Mouse (Mus musculus): ENCODE results near the gene Zbtb11.
"Not testable (repeated sequence)": the region's sequence is repeated elsewhere in the genome, so short reads cannot be mapped to it uniquely, and the experiment has no call there.

Zbtb11 gene

DNA sequence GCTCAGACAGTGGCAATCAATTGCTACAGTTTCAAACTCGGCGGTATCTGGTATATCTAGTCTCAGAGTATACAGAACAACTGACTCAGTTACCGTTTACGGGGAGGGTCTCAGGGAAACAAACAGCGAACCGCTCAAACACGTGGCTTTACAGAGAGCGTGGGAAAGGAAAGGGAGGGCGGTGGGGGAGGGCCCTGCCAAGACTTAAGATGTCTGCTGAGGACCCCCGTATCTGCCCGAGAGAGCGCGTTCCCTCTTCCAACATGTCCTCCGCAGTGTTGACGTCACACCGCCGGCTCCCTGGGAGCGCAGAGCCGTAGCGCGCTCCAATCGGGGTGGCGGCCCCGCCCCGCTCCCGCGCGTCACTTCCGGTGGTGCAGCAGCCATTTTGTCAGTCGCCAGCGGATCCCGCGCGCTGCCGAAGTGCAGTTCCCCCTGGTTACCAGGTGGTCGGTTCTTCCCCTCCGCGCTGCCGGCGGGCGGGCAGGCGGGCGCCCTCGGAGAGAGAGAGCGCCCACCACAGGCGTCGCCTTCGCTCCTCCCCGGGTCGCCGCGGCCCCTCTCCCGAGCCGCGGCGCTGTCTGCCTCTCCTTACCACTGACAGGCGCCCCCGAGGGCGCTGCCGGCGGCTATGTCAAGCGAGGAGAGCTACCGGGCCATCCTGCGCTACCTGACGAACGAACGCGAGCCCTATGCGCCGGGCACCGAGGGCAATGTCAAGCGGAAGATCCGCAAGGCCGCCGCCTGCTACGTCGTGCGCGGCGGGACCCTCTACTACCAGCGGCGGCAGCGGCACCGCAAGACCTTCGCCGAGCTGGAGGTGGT is at the start of gene Zbtb11:
TSS of gene Zbtb11 (plus strand) at position 453 of the 825 bp plus-strand sequence.
- DNase-seq (ENCODE audit: low spot score in 2 of 2): peak; percentile 98 to 100

DNA sequence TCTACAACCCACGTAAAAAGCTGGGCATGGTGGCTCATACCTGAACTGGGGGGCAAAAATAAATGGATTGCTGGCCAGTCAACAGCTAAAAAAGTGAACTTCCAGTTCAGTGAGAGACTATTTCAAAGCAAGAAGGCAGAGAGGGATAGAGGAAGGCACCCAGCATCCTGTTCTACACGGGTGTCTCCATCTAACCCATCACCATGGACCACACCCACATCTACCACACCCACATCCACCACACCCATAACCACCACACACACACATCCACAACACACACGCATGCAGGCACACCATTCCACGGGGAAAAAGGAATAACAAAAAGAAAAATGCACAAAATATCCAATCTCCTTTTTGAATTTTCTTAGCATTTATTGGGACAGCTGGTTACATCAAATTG is 49.7 kb upstream of the Zbtb11 start:
- no peak for DNase-seq (ENCODE audit: low spot score in 2 of 2)

DNA sequence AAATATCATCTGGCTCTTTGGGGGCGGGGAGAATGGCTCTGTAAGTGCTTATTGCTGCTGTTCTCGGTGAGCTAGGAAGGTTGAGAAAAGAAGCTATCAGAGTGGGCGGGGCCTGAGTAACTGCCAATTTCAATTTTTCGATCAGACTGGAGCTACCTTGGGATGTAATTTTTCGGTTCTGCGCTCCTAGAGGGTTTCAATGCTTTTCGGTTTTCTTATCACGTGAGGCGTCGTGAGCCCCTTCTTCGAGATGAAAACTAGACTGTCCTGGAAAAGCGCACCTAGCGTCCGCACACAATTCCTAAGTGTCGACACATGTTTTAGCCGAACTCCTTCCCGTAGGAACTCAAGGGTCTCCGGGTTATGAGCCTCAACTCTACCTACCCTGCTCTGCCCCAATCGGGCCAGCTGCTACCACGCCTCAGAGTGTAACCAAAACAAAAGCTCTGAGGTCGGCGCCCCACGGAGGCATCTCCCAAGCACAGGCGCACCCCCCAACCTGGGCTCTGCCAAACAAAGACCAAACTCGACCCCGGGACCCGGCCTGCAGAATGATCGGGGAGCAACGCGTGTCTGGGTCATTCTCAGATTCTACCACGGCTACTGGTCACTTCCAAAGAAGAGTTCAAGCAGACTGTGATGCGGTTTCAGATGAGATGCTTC is 39.9 kb upstream of the Zbtb11 start:
- peak in 1 of 2 experiments; percentile 71 for DNase-seq (ENCODE audit: low spot score in 2 of 2)

DNA sequence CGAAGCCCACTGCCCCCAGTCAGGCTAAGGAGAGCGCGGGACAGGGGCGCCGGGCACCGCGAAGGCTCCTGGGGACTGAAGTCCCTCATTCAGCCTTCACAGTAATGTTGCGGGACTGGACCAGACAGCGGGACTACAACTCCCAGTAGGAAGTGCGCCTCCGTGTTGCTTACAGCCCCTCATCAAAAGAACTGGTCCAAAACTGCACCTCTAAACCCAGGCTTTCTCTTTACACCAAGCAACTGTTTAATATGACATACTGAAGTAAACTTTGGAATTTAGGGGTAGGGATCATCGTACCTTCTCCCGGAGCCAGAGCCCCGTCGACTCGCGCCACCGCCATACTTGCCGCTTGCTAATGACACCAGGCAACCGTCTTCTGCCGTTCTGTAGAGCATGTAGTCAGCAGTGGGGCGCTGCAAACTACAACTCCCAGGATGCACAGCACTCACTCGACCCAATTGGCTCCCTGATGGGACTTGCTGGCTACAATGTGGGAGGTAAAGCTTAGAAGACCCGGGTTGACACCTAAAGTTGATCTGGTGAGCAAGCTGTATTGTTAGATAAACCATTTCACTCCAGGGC is 39.1 kb upstream of the Zbtb11 start, which contains the start of gene Cep97:
TSS of gene Cep97 (minus strand) at position 403 of the 585 bp plus-strand sequence.
- DNase-seq (ENCODE audit: low spot score in 2 of 2): peak; percentile 84 to 93

DNA sequence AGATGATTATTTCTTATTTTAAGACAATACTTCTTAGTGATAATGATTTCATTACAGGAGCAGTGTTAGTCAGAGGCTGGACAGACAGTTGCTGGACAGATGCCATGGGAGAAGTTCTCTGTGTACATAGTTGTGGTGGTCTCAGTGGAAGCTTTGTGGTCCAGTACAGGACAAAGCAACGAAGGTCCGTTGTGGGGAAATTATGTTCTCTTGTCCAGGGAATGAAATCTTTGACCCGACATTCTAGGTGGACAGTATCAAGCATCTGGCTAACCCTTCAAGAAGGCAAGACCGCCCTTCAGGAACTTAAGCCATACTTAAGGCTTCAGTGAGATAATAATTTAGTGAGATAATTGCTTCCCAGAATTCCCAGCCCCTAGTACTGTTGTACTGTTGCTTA is 34.9 kb upstream of the Zbtb11 start:
- DNase-seq (ENCODE audit: low spot score in 2 of 2): no peak

DNA sequence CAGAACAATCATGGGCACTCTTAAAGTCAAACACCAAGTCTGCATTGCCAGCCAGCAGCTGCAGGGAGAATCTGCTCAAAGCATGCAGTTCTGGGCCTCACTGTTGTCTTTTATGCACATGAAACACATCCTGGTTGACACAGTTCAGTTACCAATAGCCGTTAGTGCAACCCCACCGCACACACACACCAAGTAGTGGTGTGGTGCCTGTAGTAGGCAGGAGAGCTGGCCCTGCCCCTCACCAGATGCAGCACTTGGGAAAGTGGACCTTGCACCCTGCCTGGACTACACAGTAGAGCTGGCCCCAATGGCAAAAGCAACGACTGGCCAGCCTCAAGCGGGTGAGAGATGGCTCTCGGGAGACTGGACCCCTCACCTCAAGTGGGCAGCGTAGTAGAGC is 34.0 kb upstream of the Zbtb11 start:
- no peak for DNase-seq (ENCODE audit: low spot score in 2 of 2)

DNA sequence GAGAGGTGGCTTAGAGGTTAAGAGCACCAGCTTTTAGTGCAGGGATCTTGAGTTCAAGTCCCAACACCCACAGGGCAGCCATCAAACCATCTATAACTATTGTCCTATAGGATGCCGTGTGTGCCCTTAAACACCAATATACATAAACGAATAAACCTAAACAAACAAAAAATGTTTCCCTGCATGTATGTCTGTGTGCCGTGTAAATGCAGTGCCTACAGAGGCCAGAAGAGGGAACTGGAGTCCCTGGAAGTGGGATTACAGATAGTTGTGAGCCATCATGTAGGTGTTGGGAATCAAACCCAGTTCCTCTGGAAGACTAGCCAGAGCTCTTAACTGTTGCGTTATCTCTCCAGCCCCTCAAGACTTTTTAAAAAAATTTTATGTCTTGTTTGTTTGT is 32.9 kb upstream of the Zbtb11 start:
- no peak for DNase-seq (ENCODE audit: low spot score in 2 of 2)

DNA sequence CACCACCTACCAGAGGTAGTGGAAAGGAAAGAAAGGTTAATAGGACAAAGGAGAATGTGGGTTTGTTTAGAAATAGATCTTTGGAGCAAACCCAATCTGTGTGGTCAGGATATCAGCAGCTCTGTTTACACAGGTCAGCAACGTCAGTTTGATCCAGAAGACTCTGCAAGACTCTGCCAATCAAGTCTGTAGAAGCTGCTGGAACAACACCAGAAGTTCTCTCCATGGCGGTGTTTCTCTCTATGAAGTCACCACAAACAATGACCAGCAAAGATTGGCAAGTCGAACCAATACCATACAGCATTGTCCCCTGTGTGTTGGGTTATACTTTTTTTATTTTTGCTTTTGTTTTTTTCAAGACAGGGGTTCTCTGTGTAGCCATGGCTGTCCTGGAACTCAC is 26.4 kb upstream of the Zbtb11 start:
- DNase-seq (ENCODE audit: low spot score in 2 of 2): no peak

DNA sequence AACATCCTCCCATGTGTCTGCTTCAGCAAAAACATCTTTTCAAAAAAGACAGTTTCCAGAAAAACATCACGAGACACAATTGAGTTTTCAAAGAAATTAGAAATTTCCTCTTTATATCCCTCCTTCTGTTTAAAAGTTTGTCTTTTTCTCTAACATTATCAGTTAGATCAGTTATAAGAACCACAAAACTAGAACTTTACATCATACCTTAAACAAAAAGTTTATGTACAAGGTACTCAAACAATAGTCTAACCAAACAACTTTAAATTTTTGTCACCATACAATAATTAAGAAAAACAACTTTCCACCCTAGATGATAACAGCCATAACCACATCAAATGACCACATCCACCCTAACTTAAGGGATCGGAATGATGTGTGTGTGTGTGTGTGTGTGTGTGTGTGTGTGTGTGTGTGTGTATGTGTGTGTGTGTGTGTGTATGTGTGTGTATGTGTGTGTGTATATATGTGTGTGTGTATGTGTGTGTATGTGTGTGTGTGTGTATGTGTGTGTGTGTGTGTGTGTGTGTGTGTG is 25.7 kb upstream of the Zbtb11 start:
- not testable (repeated sequence) for DNase-seq (ENCODE audit: low spot score in 2 of 2)

DNA sequence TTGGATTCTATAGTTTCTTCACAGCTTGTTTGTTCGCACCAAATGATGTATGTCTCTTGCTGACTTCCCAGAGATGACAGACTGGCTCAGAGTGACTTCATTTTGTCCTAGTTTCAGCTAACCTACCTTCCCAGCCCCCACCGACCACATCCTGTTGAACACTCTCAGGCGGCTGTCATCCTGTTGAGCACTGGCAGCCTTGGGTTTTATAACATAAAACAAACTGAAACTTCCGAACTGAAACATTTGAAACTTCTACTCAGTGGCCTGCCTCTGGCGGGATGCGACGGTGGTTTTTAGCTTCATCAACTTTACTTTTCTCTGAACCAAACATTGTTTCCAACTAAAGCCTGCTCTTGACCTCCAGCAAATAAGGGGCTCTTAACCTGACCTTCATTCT is 24.7 kb upstream of the Zbtb11 start:
- peak in 1 of 2 experiments; percentile 83 for DNase-seq (ENCODE audit: low spot score in 2 of 2)

DNA sequence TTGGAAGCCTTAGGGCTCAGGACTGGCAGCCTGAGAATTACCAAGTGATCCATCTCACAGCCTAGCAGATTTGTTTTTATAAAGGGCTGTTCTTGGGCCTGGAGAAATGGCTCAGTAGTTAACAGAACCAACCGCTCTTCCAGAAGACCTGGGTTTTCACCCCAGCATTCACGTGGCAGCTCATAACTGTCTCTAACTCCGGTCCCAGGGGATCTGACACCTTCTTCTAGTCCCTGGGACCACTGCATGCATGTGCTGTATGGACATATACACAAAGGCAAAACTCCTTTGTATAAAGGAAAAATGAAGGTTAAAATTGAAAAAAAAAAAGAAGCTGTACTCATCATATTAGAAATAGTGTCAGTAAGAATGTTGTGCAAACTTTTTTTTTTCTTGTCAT is 23.2 kb upstream of the Zbtb11 start:
- DNase-seq (ENCODE audit: low spot score in 2 of 2): no peak

DNA sequence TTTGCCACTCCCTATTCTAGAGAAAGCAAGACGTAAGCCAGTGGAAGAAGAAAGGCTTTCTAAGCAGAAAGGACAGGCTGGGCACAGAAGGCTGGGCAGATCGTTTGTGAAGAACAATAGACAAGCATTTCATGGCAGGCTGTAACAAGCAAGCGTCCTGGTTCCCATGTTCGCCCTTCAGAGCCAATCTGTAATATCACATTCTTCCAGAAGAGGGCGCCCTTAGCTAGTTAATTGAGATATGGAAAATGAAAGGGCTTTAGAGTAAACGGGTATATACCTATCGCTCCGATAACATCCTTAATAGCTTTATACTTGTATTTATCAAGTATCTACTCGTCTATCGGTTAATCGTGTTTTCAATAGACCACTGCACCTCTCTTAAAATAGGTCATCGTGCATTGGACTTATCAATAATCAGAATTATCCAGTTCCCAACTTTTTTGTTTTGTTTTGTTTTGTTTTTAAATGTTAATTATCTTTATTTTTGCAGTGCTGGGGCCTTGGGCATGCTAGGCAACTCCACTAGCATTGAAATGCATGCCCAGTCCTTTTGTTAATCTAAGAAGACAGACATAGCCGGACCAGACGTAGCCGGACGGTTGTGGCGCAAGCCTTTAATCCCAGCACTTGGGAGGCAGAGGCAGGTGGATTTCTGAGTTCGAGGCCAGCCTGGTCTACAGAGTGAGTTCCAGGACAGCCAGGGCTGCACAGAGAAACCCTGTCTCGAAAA is 22.6 kb upstream of the Zbtb11 start:
- peak; percentile 77 to 88 for DNase-seq (ENCODE audit: low spot score in 2 of 2)

DNA sequence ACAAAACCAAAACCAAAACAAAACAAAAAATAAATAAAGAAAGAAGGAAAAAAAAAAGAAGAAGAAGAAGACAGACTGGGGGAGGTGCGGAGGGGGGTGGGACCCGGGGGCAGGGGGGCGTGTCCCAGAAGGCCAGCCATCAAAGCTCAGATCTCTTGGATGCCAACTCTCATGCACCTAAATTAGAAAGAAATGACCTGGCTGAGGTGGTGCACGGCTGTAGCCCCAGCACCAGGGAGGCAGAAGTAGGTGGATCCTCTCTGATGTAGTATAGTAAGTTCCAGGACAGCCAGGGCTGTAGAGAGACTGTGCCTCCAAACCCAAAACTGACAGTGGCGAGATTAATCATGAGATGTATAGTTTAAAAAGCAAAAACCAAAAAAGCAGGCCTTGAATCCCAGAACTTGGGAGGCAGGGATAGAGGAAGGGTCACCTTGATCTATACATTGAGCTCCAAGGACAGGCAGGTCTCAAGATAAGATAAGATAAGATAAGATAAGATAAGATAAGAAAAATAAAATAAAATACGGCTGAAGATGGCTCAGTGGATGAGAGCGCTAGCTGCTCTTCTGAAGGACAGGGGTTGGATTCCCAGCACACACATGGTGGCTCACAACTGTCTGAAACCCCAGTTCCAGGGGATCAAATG is 21.9 kb upstream of the Zbtb11 start:
- no peak for DNase-seq (ENCODE audit: low spot score in 2 of 2)

DNA sequence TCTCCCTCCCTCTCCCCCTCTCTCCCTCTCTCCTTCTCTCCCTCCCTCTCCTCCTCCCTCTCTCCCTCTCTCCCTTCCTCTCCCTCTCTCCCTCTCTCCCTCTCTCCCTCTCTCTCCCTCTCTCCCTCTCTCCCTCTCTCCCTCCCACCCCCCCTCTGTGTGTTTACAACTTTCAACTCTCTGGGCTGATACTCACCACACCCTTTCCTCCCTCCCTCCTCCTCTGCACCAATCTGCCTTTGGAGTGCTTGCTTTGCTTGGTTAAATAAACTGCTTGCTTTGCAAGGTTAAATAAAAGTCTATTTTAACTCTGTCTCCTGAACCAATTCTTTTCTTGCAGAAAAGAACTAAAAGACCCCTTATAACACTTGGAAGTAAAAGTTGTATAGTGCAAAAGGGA is 20.9 kb upstream of the Zbtb11 start:
- DNase-seq (ENCODE audit: low spot score in 2 of 2): no peak

DNA sequence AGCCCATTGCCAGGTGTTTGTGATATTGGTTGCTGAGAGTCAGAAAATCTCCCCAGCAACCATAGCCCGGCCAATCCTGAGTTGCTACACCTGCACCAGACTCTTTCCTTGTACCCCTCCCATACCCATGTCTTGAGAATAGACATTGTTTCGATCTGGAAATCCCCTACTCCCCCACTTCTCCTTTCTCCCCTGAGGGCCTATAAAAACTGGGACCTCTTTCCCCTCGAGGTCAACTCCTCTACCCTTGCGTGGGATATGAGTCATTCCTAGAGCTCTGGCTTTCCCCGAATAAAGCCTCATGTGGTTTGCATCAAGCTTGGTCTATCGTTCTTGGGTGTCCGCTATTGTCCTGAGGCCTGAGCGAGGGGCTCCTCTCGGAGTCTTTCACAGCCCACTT is 19.5 kb upstream of the Zbtb11 start:
- DNase-seq (ENCODE audit: low spot score in 2 of 2): not testable (repeated sequence)

DNA sequence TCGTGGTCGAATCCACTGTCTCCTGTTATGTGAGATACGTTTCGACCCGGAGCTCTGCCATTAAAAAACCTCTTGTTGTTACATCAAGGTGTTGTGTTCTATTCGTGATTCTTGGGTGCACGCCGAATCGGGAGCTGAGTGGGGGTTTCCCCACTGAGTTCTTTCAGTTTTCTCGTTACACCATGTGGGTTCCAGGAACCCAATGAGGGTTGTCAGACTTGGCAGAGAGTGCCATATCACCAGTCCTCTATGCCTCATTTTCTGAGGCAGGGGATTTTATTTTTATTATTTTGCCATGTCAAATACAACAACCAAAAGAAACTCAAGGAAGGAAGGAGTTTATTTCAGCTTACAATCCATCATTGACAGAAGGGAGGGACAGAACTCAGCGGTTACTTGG is 10.6 kb upstream of the Zbtb11 start:
- DNase-seq (ENCODE audit: low spot score in 2 of 2): not testable (repeated sequence)

DNA sequence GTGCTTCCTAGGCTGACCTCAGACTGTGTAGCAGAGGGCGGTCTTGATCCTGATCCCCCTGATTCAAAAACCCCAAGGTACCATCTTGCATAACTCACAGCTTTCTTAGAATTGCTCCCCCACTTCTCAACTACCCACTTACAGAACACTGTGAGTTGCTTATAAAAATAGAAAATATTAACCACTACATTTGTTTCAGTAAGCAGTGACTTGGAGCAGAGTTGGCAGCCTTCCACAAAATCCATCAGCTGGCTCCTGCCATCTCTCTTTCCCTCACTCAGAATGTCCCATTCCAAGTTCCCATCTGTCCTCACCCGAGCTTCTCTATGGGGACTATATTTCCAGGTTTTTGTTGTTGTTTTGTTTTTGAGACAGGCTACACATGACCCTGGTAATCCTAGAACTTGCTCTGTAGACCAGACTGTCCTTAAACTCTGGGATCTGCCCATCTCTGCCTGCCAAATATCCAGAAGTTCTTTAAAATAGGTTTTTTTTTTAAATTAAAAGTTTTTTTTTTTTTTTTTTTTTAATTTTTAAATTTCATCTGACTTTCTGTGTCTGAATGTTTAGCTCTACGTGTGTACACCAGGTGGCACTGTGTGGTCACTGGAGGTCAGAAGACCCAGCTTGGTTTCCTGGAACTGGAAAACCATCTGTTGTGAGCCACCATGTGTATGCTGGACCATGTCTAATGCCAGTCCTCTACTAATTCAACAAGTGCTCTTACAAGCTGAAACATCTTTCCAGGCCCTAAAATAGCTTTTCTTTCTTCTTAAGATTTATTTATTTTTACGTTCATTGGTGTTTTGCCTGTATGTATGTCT is 9.3 kb upstream of the Zbtb11 start:
- DNase-seq (ENCODE audit: low spot score in 2 of 2): peak in 1 of 2 experiments; percentile 67

DNA sequence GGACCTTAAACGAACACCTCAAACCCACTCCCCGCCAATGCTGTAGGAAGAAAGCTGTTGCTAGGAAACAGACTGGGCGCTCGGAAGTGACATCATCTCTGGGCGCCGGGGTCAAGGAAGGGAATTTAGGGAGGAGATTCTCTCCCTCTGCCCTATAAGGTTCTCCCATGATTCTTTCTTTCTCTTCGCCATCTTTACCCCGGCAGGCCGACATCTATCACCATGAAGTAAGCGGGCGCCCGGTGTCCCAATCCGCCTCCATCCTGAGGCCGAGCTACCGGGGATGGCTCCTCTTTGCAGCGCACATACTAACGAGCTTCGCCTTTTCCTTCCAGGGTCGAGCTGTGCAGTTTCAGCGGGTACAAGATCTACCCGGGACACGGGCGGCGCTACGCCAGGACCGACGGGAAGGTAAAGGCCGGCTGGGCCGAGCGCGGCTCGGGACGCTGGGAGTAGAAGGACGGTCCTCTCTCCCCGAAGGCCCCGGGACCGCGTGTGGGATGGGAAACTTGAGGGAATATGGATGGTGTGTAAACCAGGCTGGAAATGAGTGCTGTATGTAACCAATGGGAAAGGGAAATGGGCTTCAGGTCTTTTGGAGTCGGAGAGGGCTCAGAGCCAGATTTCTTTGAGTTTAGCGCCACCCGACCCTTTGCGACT is 7.3 kb upstream of the Zbtb11 start, which contains the start of gene Rpl24:
TSS of gene Rpl24 (plus strand) at position 64 of the 660 bp plus-strand sequence.
- DNase-seq (ENCODE audit: low spot score in 2 of 2): peak; percentile 90 to 96

DNA sequence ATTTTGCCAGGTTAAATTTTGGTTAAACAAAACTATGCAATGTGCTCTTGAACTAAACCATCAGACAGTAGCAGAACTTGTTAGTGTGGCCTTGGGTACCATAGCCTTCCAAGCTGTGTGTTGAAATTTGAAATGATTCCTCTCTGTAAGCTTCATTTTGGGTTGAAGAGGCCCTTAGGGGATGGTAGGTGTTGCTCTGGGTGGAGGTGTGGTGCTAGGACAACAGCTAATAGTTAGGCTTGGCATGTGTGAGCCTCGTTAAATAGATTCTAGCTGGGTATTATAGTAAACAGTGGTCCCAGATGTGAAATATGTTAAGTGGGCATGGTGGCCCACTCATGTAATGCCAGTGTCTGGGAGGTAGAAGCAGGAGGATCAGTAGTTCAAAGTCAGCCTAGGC is 6.5 kb upstream of the Zbtb11 start:
- no peak for DNase-seq (ENCODE audit: low spot score in 2 of 2)

DNA sequence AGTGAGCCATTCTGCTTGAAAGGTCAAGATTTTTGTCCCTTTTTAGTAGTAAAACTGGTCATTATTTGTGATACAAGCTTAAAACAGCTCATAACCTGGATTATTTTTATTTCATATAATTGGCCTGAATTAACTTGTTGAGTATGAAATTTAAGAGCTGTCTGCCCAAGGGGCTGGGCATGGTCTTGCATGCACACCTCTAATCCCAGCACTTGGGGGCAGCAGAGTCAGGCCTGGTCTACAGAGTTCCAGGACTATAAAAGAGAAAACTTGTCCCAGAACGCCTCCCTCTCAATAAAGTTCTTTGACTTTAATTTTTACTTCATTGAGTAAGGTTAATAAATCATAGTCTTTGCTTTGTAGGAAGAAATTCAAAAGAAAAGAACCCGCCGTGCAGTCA is 4.5 kb upstream of the Zbtb11 start:
- peak in 1 of 2 experiments; percentile 67 for DNase-seq (ENCODE audit: low spot score in 2 of 2)
